Mouse (Mus musculus) limb, embryonic 10.5 days (tissue): ENCODE results near the gene Prdx2. TPM values are rescaled to one million over a fixed set of nuclear protein-coding genes. Genes with fewer than 3 reads are reported as not detected.
A peak's percentile ranks its signal among the peaks of the same experiment; 100 is the strongest.

Source experiments
- DNase-seq: peaks from one replicate; pipeline ENCODE4 v3.0.0-alpha.2; 2017; ENCODE audit warnings: low spot score
- H3K27ac ChIP-seq: fragments of 300-500 bp; sonication (generic); 2 replicates; pipeline ENCODE4 v1.5.1; 2016; ENCODE audit warnings: mild to moderate bottlenecking
- H3K27me3 ChIP-seq: fragments of 300-500 bp; sonication (generic); 2 replicates; pipeline ENCODE4 v1.6.1; 2016; ENCODE audit warnings: low read depth, mild to moderate bottlenecking; ENCODE audit not compliant: poor library complexity, severe bottlenecking
- H3K36me3 ChIP-seq: fragments of 300-500 bp; sonication (generic); 2 replicates; pipeline ENCODE4 v1.6.1; 2016; ENCODE audit warnings: mild to moderate bottlenecking, moderate library complexity
- H3K4me1 ChIP-seq: fragments of 300-500 bp; sonication (generic); 2 replicates; pipeline ENCODE4 v1.6.1; 2016
- H3K4me3 ChIP-seq: fragments of 300-500 bp; sonication (generic); 2 replicates; pipeline ENCODE4 v1.5.1; 2016; ENCODE audit warnings: mild to moderate bottlenecking, moderate library complexity
- H3K9me3 ChIP-seq: fragments of 300-500 bp; sonication (generic); replicated peaks from 2 replicates; pipeline ENCODE4 v1.6.1; 2016; ENCODE audit warnings: mild to moderate bottlenecking
- WGBS: fragments of 180-500 bp; shearing (Covaris S2); methylation state at CpG from one replicate; pipeline ENCODE4 v1.1.7; 2016; 5-methylcytosine and 5-hydroxymethylcytosine counted together
- polyA plus RNA-seq: library from polyadenylated mRNA; unstranded; fragments of >200 nt; fragmentation: Nextera tagmentation; extraction: Ambion mirVana; gene quantifications from 2 replicates; pipeline ENCODE4 v1.2.1, GENCODE M21; 2016

The Prdx2 gene
- polyA plus RNA-seq, 1 experiment from 2014 or later: 1,260 TPM

GRCm38 (mm10) chr8:84985684-84986378 lies 16.4 kb downstream of the Prdx2 start:
- WGBS: 0% methylated on average over 53 of the region's 53 CpGs
- Histone ChIP-seq H3K27ac (peak overlapping the region; percentile 89), H3K4me1 (peaks cover 65% of the 10 kb centered on the region), H3K4me3 (peak overlapping the region; percentile 66), H3K9me3 (no peaks in the 10 kb centered on the region), H3K36me3 (no peaks in the 10 kb centered on the region), H3K27me3 (peaks cover 23% of the 10 kb centered on the region; the same call in 1 of the 2 replicates)
- DNase-seq: peak; percentile 91

GRCm38 (mm10) chr8:84986379-84986945 lies 17.1 kb downstream of the Prdx2 start:
- peak overlapping the region; percentile 66 for H3K4me3 ChIP-seq
- peak overlapping the region; percentile 89 for H3K27ac ChIP-seq
- H3K36me3 ChIP-seq: no peaks in the 10 kb centered on the region
- peaks cover 64% of the 10 kb centered on the region for H3K4me1 ChIP-seq
- H3K27me3 ChIP-seq: peaks cover 24% of the 10 kb centered on the region; the same call in 1 of the 2 replicates
- no peaks in the 10 kb centered on the region for H3K9me3 ChIP-seq
- DNase-seq: no peak
- 44% methylated on average over 8 of the region's 8 CpGs for WGBS

GRCm38 (mm10) chr8:84987388-84987787 lies 18.0 kb downstream of the Prdx2 start:
- Histone ChIP-seq H3K27ac (no peak overlapping the region), H3K36me3 (no peaks in the 10 kb centered on the region), H3K9me3 (no peaks in the 10 kb centered on the region), H3K27me3 (peaks cover 24% of the 10 kb centered on the region; the same call in 1 of the 2 replicates), H3K4me3 (no peak overlapping the region), H3K4me1 (peaks cover 55% of the 10 kb centered on the region)
- 85% methylated on average over 5 of the region's 5 CpGs for WGBS
- no peak for DNase-seq

GRCm38 (mm10) chr8:84987903-84988302 lies 18.5 kb downstream of the Prdx2 start:
- 75% methylated on average over 2 of the region's 2 CpGs for WGBS
- H3K9me3 ChIP-seq: no peaks in the 10 kb centered on the region
- H3K27ac ChIP-seq: no peak overlapping the region; the same call in 1 of the 2 replicates
- H3K4me3 ChIP-seq: no peak overlapping the region
- peaks cover 54% of the 10 kb centered on the region for H3K4me1 ChIP-seq
- no peaks in the 10 kb centered on the region for H3K36me3 ChIP-seq
- no peak for DNase-seq
- peaks cover 28% of the 10 kb centered on the region; the same call in 1 of the 2 replicates for H3K27me3 ChIP-seq

GRCm38 (mm10) chr8:84989311-84989731 lies 19.9 kb downstream of the Prdx2 start:
- no peaks in the 10 kb centered on the region for H3K36me3 ChIP-seq
- peaks cover 45% of the 10 kb centered on the region for H3K4me1 ChIP-seq
- peak; percentile 43 for DNase-seq
- H3K27me3 ChIP-seq: peaks cover 42% of the 10 kb centered on the region
- WGBS: 9% methylated on average over 15 of the region's 15 CpGs
- H3K9me3 ChIP-seq: no peaks in the 10 kb centered on the region
- H3K4me3 ChIP-seq: peak overlapping the region; percentile 73
- peak overlapping the region; percentile 87 for H3K27ac ChIP-seq

GRCm38 (mm10) chr8:84989810-84990209 lies 20.4 kb downstream of the Prdx2 start:
- Histone ChIP-seq H3K27ac (peak overlapping the region; percentile 87), H3K27me3 (peaks cover 47% of the 10 kb centered on the region), H3K36me3 (no peaks in the 10 kb centered on the region), H3K4me3 (peak overlapping the region; percentile 73), H3K9me3 (no peaks in the 10 kb centered on the region), H3K4me1 (peaks cover 40% of the 10 kb centered on the region)
- WGBS: under 1% methylated on average over 15 of the region's 15 CpGs
- peak; percentile 95 for DNase-seq

- Histone ChIP-seq H3K27ac (peak within 1 kb of the TSS; percentile 87), H3K9me3 (no peaks in the 10 kb centered on the region), H3K4me1 (peaks cover 35% of the 10 kb centered on the region), H3K4me3 (peak within 1 kb of the TSS; percentile 73), H3K27me3 (peaks cover 52% of the 10 kb centered on the region), H3K36me3 (no peaks in the 10 kb centered on the region)
- under 1% methylated on average over 28 of the region's 28 CpGs for WGBS
- peak; percentile 96 for DNase-seq
Measured at GRCm38 (mm10) chr8:84990349-84990748, 21.0 kb downstream of the Prdx2 start, which contains the start of gene Hook2. Hook2 (plus strand) TSS chr8:84990603.

- no peak for DNase-seq
- Histone ChIP-seq H3K27me3 (peaks cover 57% of the 10 kb centered on the region), H3K9me3 (no peaks in the 10 kb centered on the region), H3K27ac (peak overlapping the region; percentile 87), H3K36me3 (no peaks in the 10 kb centered on the region), H3K4me1 (peaks cover 34% of the 10 kb centered on the region), H3K4me3 (peak overlapping the region; percentile 73)
- WGBS: 1% methylated on average over 15 of the region's 15 CpGs
Measured at GRCm38 (mm10) chr8:84990836-84991235, 21.4 kb downstream of the Prdx2 start.

- Histone ChIP-seq H3K4me1 (peaks cover 32% of the 10 kb centered on the region), H3K27me3 (peaks cover 60% of the 10 kb centered on the region), H3K9me3 (no peaks in the 10 kb centered on the region), H3K36me3 (no peaks in the 10 kb centered on the region), H3K27ac (no peak overlapping the region), H3K4me3 (no peak overlapping the region)
- 93% methylated on average over 9 of the region's 9 CpGs for WGBS
- DNase-seq: no peak
Measured at GRCm38 (mm10) chr8:84994375-84994774, 25.0 kb downstream of the Prdx2 start.

GRCm38 (mm10) chr8:84995680-84996079 lies 26.3 kb downstream of the Prdx2 start:
- peaks cover 21% of the 10 kb centered on the region for H3K4me1 ChIP-seq
- DNase-seq: peak; percentile 43
- peak overlapping the region; percentile 24 for H3K4me3 ChIP-seq
- no peaks in the 10 kb centered on the region for H3K36me3 ChIP-seq
- H3K27me3 ChIP-seq: peaks cover 60% of the 10 kb centered on the region
- H3K9me3 ChIP-seq: no peaks in the 10 kb centered on the region
- H3K27ac ChIP-seq: peak overlapping the region; percentile 56; the same call in 1 of the 2 replicates
- 25% methylated on average over 25 of the region's 25 CpGs for WGBS

GRCm38 (mm10) chr8:84996978-84997377 lies 27.6 kb downstream of the Prdx2 start:
- DNase-seq: no peak
- WGBS: 76% methylated on average over 5 of the region's 5 CpGs
- Histone ChIP-seq H3K4me1 (peaks cover 15% of the 10 kb centered on the region), H3K36me3 (no peaks in the 10 kb centered on the region), H3K27ac (no peak overlapping the region), H3K27me3 (peaks cover 55% of the 10 kb centered on the region), H3K4me3 (no peak overlapping the region), H3K9me3 (no peaks in the 10 kb centered on the region)

GRCm38 (mm10) chr8:84997649-84998295 lies 28.4 kb downstream of the Prdx2 start:
- no peaks in the 10 kb centered on the region for H3K9me3 ChIP-seq
- H3K36me3 ChIP-seq: no peaks in the 10 kb centered on the region
- peak overlapping the region; percentile 47 for H3K27ac ChIP-seq
- peaks cover 15% of the 10 kb centered on the region for H3K4me1 ChIP-seq
- DNase-seq: peak; percentile 92
- H3K4me3 ChIP-seq: peak overlapping the region; percentile 27
- H3K27me3 ChIP-seq: peaks cover 52% of the 10 kb centered on the region
- 6% methylated on average over 19 of the region's 19 CpGs for WGBS

- WGBS: 13% methylated on average over 25 of the region's 25 CpGs
- Histone ChIP-seq H3K27me3 (peaks cover 56% of the 10 kb centered on the region), H3K4me3 (no peak overlapping the region; the same call in 1 of the 2 replicates), H3K36me3 (no peaks in the 10 kb centered on the region), H3K9me3 (no peaks in the 10 kb centered on the region), H3K27ac (no peak overlapping the region), H3K4me1 (peaks cover 11% of the 10 kb centered on the region)
- peak; percentile 52 for DNase-seq
Measured at GRCm38 (mm10) chr8:85007686-85008085, 38.3 kb downstream of the Prdx2 start.
